Mouse (Mus musculus) heart, embryonic 11.5 days (tissue): ENCODE data around the gene Cops7a. TPM values are rescaled to one million over a fixed set of nuclear protein-coding genes. Genes with fewer than 3 reads are reported as not detected.

Source experiments
- ATAC-seq: fragments of 200-750 bp; cut with Nextera tagmentation; replicated peaks from 2 replicates; pipeline ENCODE4 v1.8.0; 2017; ENCODE audit warnings: moderate library complexity; ENCODE audit not compliant: insufficient number of reproducible peaks, low FRiP score, low TSS enrichment
- H3K27ac ChIP-seq: fragments of 300-500 bp; sonication (generic); 2 replicates; pipeline ENCODE4 v1.5.1; 2014; ENCODE audit warnings: mild to moderate bottlenecking, low read depth, low read length
- H3K27me3 ChIP-seq: fragments of 300-500 bp; sonication (generic); 2 replicates; pipeline ENCODE4 v1.6.1; 2014; ENCODE audit warnings: mild to moderate bottlenecking, low read length, mixed read lengths; ENCODE audit not compliant: control insufficient read depth, insufficient read depth
- H3K36me3 ChIP-seq: fragments of 300-500 bp; sonication (generic); 2 replicates; pipeline ENCODE4 v1.6.1; 2014; ENCODE audit warnings: mild to moderate bottlenecking, low read length, moderate library complexity, mixed read lengths; ENCODE audit not compliant: control insufficient read depth, insufficient read depth
- H3K4me1 ChIP-seq: fragments of 300-500 bp; sonication (generic); 2 replicates; pipeline ENCODE4 v1.6.1; 2014; ENCODE audit warnings: low read length; ENCODE audit not compliant: control insufficient read depth, insufficient read depth
- H3K4me2 ChIP-seq: fragments of 300-500 bp; sonication (generic); 2 replicates; pipeline ENCODE4 v1.6.1; 2014; ENCODE audit warnings: mild to moderate bottlenecking, moderate library complexity
- H3K4me3 ChIP-seq: fragments of 300-500 bp; sonication (generic); 2 replicates; pipeline ENCODE4 v1.5.1; 2014; ENCODE audit warnings: low read depth, low read length
- H3K9ac ChIP-seq: fragments of 300-500 bp; sonication (generic); 2 replicates; pipeline ENCODE4 v1.6.1; 2014; ENCODE audit warnings: mild to moderate bottlenecking, low read depth, low read length, moderate library complexity
- H3K9me3 ChIP-seq: fragments of 300-500 bp; sonication (generic); replicated peaks from 2 replicates; pipeline ENCODE4 v1.6.1; 2016; ENCODE audit warnings: low read length; ENCODE audit not compliant: control insufficient read depth
- WGBS: fragments of 180-500 bp; shearing (Covaris S2); extraction: QIAGEN DNeasy Blood & Tissue Kit; methylation state at CpG from one replicate; pipeline ENCODE4 v1.1.7; 2014; ENCODE audit not compliant: insufficient replicate concordance; 5-methylcytosine and 5-hydroxymethylcytosine counted together
- polyA plus RNA-seq: library from polyadenylated mRNA; unstranded; fragments of >200 nt; fragmentation: Nextera tagmentation; extraction: Ambion mirVana; gene quantifications from 2 replicates; pipeline ENCODE4 v1.2.1, GENCODE M21; 2014

The Cops7a gene
- polyA plus RNA-seq, 1 experiment from 2014 or later, result 134 TPM

- Histone ChIP-seq H3K9me3 (no peaks in the 10 kb centered on the region), H3K4me1 (no peaks in the 10 kb centered on the region), H3K36me3 (peaks cover 11% of the 10 kb centered on the region; the same call in 1 of the 2 replicates), H3K4me2 (no peak overlapping the region), H3K4me3 (no peak overlapping the region), H3K27ac (no peak overlapping the region), H3K27me3 (no peaks in the 10 kb centered on the region), H3K9ac (no peak overlapping the region)
- 84% methylated on average over 2 of the region's 2 CpGs for WGBS
- ATAC-seq, result no peak
Measured at GRCm38 (mm10) chr6:124953991-124954715, 11.2 kb downstream of the Cops7a start.

GRCm38 (mm10) chr6:124943526-124943925, 21.8 kb downstream of the Cops7a start:
- 77% methylated on average over 3 of the region's 3 CpGs for WGBS

GRCm38 (mm10) chr6:124941679-124942078, 23.7 kb downstream of the Cops7a start:
- Histone ChIP-seq H3K4me1 (no peaks in the 10 kb centered on the region), H3K9me3 (no peaks in the 10 kb centered on the region), H3K9ac (no peak overlapping the region), H3K36me3 (peaks cover 10% of the 10 kb centered on the region), H3K4me3 (no peak overlapping the region), H3K4me2 (no peak overlapping the region), H3K27ac (no peak overlapping the region), H3K27me3 (no peaks in the 10 kb centered on the region)
- no peak for ATAC-seq
- WGBS, result 94% methylated on average over 1 of the region's 1 CpGs

More at GRCm38 (mm10) chr6:124943526-124943925, 21.8 kb downstream of the Cops7a start:
- H3K27me3 ChIP-seq, result no peaks in the 10 kb centered on the region
- no peaks in the 10 kb centered on the region for H3K9me3 ChIP-seq
- peaks cover 7% of the 10 kb centered on the region; the same call in 1 of the 2 replicates for H3K36me3 ChIP-seq
- ATAC-seq, result no peak
- no peak overlapping the region for H3K9ac ChIP-seq
- H3K4me1 ChIP-seq, result no peaks in the 10 kb centered on the region
- no peak overlapping the region for H3K4me3 ChIP-seq
- no peak overlapping the region for H3K4me2 ChIP-seq
- no peak overlapping the region for H3K27ac ChIP-seq

GRCm38 (mm10) chr6:124938554-124938953, 26.8 kb downstream of the Cops7a start:
- peaks cover 31% of the 10 kb centered on the region for H3K36me3 ChIP-seq
- H3K4me2 ChIP-seq, result no peak overlapping the region
- WGBS, result 84% methylated on average over 7 of the region's 7 CpGs
- H3K9me3 ChIP-seq, result no peaks in the 10 kb centered on the region
- no peak overlapping the region for H3K27ac ChIP-seq
- H3K4me3 ChIP-seq, result no peak overlapping the region
- H3K9ac ChIP-seq, result no peak overlapping the region
- no peaks in the 10 kb centered on the region for H3K27me3 ChIP-seq
- no peaks in the 10 kb centered on the region for H3K4me1 ChIP-seq
- no peak for ATAC-seq

- ATAC-seq, result no peak
- H3K27me3 ChIP-seq, result no peaks in the 10 kb centered on the region
- H3K27ac ChIP-seq, result no peak overlapping the region
- H3K4me2 ChIP-seq, result no peak overlapping the region
- H3K4me3 ChIP-seq, result no peak overlapping the region
- 86% methylated on average over 2 of the region's 2 CpGs for WGBS
- H3K36me3 ChIP-seq, result peaks cover 33% of the 10 kb centered on the region
- no peak overlapping the region for H3K9ac ChIP-seq
- no peaks in the 10 kb centered on the region for H3K9me3 ChIP-seq
- peaks cover 1% of the 10 kb centered on the region for H3K4me1 ChIP-seq
Measured at GRCm38 (mm10) chr6:124937493-124937892, 27.8 kb downstream of the Cops7a start.

GRCm38 (mm10) chr6:124936681-124937080, 28.7 kb downstream of the Cops7a start:
- ATAC-seq, result no peak
- no peaks in the 10 kb centered on the region for H3K27me3 ChIP-seq
- H3K36me3 ChIP-seq, result peaks cover 33% of the 10 kb centered on the region
- H3K4me2 ChIP-seq, result no peak overlapping the region
- peaks cover 6% of the 10 kb centered on the region for H3K4me1 ChIP-seq
- H3K9me3 ChIP-seq, result no peaks in the 10 kb centered on the region
- H3K4me3 ChIP-seq, result no peak overlapping the region
- no peak overlapping the region for H3K9ac ChIP-seq
- no peak overlapping the region for H3K27ac ChIP-seq
- WGBS, result 74% methylated on average over 1 of the region's 1 CpGs

- no peak overlapping the region for H3K4me3 ChIP-seq
- no peak overlapping the region for H3K9ac ChIP-seq
- 92% methylated on average over 7 of the region's 7 CpGs for WGBS
- H3K36me3 ChIP-seq, result peaks cover 29% of the 10 kb centered on the region
- H3K4me1 ChIP-seq, result peaks cover 6% of the 10 kb centered on the region
- H3K27ac ChIP-seq, result no peak overlapping the region
- H3K4me2 ChIP-seq, result no peak overlapping the region
- no peaks in the 10 kb centered on the region for H3K9me3 ChIP-seq
- no peaks in the 10 kb centered on the region for H3K27me3 ChIP-seq
- no peak for ATAC-seq
Measured at GRCm38 (mm10) chr6:124934670-124935069, 30.7 kb downstream of the Cops7a start.

- Histone ChIP-seq H3K9me3 (no peaks in the 10 kb centered on the region), H3K4me1 (peaks cover 6% of the 10 kb centered on the region), H3K27ac (no peak overlapping the region), H3K36me3 (peaks cover 26% of the 10 kb centered on the region), H3K4me2 (no peak overlapping the region), H3K9ac (no peak overlapping the region), H3K4me3 (peak overlapping the region; percentile 79; the same call in 1 of the 2 replicates), H3K27me3 (no peaks in the 10 kb centered on the region)
- ATAC-seq, result no peak
- WGBS, result 90% methylated on average over 3 of the region's 3 CpGs
Measured at GRCm38 (mm10) chr6:124933127-124933526, 32.2 kb downstream of the Cops7a start.

- peak overlapping the region; percentile 81 for H3K9ac ChIP-seq
- peak overlapping the region; percentile 79 for H3K4me3 ChIP-seq
- no peak for ATAC-seq
- peak overlapping the region; percentile 79 for H3K4me2 ChIP-seq
- H3K36me3 ChIP-seq, result peaks cover 23% of the 10 kb centered on the region
- 50% methylated on average over 12 of the region's 12 CpGs for WGBS
- H3K27ac ChIP-seq, result peak overlapping the region; percentile 97
- H3K4me1 ChIP-seq, result peaks cover 6% of the 10 kb centered on the region
- H3K27me3 ChIP-seq, result no peaks in the 10 kb centered on the region
- H3K9me3 ChIP-seq, result no peaks in the 10 kb centered on the region
Measured at GRCm38 (mm10) chr6:124932314-124932695, 33.0 kb downstream of the Cops7a start.
